22 mouse cellular contexts compared by ENCODE assay signal in the genomic region with DNA sequence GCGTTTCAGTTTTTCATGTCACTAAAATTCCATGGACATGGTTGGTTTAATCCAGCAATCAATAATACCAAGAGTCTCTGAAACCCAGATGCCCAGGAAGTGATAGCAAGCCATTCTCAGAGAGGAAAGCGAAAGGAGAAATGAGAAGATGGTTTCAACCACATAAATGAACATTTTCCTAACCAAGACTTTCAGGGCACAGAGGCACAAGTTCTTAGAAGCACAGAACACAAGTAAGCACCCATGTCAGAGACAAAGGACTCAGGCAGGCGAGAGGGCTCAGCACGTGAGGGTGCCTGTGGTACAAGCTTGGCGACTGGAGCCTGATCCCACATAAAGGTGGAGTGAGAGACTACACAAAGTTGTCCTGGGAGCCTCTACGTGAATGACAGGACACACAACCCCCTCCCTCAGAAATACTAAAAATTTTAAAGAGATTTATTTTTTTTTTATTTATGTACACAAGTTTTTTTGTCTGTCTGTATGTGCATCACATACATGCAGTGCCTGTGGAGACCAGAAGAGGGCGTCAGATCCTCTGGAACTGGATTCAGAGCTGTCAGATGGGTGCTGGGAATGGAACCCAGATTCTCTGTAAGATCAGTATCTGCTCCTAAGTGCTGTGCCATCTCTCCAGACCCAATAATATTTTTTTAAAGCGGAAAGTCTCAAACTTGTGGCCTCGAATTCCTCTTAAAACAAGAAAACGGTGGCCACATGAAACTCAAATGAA. TPM values are rescaled to one million over a fixed set of nuclear protein-coding genes. Genes with fewer than 3 reads are reported as not detected.
A peak's percentile ranks its signal among the peaks of the same experiment; 100 is the strongest.
DNase-seq lines count a peak whose midpoint lies in the region; TF ChIP-seq lines count a peak whose summit lies in the region.
"Had no signal": no experiment of that assay in that cellular context is flagged by ENCODE, and none has a peak within 500 bp of the region (broad histone marks: within the 10 kb centered on the region; RNA-seq: fewer than 3 reads in every experiment).

No protein-coding gene starts in this region.

- no peak overlapping the region for H3K4me3 ChIP-seq in layer of hippocampus, adult 2 months
- no peak overlapping the region for H3K4me3 ChIP-seq in E14TG2a.4 (replicated peaks; ENCODE audit: low read length)
- H3K4me3 ChIP-seq: embryonic facial prominence, embryonic 10.5 days; forebrain, embryonic 13.5 days; gastrocnemius, adult 2 months; heart, embryonic 15.5 days had no signal

- DNase-seq in layer of hippocampus, adult 2 months (ENCODE audit: low spot score in 2 of 2), result no peak
- DNase-seq in layer of hippocampus, postnatal 10 days (ENCODE audit: low spot score in 2 of 2), result no peak
- DNase-seq in ZHBTc4 (ENCODE audit: low read depth, low spot score), result peak; percentile 52
- no peak for DNase-seq in cerebellum, postnatal 10 days
- no peak for DNase-seq in layer of hippocampus, adult 8-10 months (ENCODE audit: low spot score in 2 of 2)
- DNase-seq in frontal cortex, adult 2 months (ENCODE audit: extremely low spot score in 1 of 2, low spot score in 1 of 2), result no peak
- DNase-seq: adrenal gland, adult 2 months; adrenal gland, postnatal 25 days; cerebellum, adult 18-20 months; cerebellum, adult 9-11 months; forebrain, postnatal 0 days; gastrocnemius, adult 2 months; gastrocnemius, postnatal 25 days; heart, adult 11 months; heart, postnatal 14 days had no signal

- H3K36me3 ChIP-seq in E14TG2a.4 (ENCODE audit: insufficient read depth, low read length), result no peaks in the 10 kb centered on the region
- H3K36me3 ChIP-seq: embryonic facial prominence, embryonic 10.5 days; heart, embryonic 15.5 days had no signal

- no peaks in the 10 kb centered on the region for H3K9me3 ChIP-seq in E14TG2a.4 (ENCODE audit: low read length)
- H3K9me3 ChIP-seq: embryonic facial prominence, embryonic 10.5 days; forebrain, embryonic 13.5 days; heart, embryonic 15.5 days had no signal

- peaks cover 9% of the 10 kb centered on the region; the same call in 1 of the 2 replicates for H3K4me1 ChIP-seq in E14TG2a.4 (replicated peaks; ENCODE audit: low read depth, low read length)
- H3K4me1 ChIP-seq: forebrain, embryonic 13.5 days had no signal

- no peak overlapping the region for H3K27ac ChIP-seq in layer of hippocampus, adult 2 months
- H3K27ac ChIP-seq: embryonic facial prominence, embryonic 10.5 days; forebrain, embryonic 13.5 days; heart, embryonic 15.5 days; hindbrain, embryonic 14.5 days had no signal

- peaks cover 10% of the 10 kb centered on the region; the same call in 1 of the 2 replicates for H3K27me3 ChIP-seq in E14TG2a.4 (ENCODE audit: insufficient read depth, low read length)
- H3K27me3 ChIP-seq: forebrain, embryonic 13.5 days; heart, embryonic 15.5 days had no signal

- TF ChIP-seq CTCF in layer of hippocampus, adult 2 months (conservative IDR thresholded peaks at IDR 0.05), result peak; percentile 39; the same call in 1 of the 2 replicates
- peak; percentile 62 for TF ChIP-seq CTCF in E14TG2a.4 (conservative IDR thresholded peaks at IDR 0.05; ENCODE audit: low read length)

RNA-seq across cellular contexts. Expression of a gene that starts 23.7 kb away (rescaled TPM):
- 1 to 10 TPM; 5.5 to 5.6 TPM for total RNA-seq in layer of hippocampus, adult 2 months (2021)
- total RNA-seq in layer of hippocampus, postnatal 10 days (2021), result 10 to 100 TPM; 15.4 to 18.2 TPM
- total RNA-seq in layer of hippocampus, adult 8-10 months (2022), result 10 to 100 TPM in 1 of 4 experiments, 1 to 10 TPM in 3; 4.8 to 11.1 (median 8.9) TPM
- polyA plus RNA-seq in frontal cortex, adult 2 months (2012; rRNA removed), result 5.1 and 6.2 TPM in 2 replicates
- total RNA-seq: hematopoietic stem cell, adult 5-6 weeks; MEL had no signal
